In the genomic region with DNA sequence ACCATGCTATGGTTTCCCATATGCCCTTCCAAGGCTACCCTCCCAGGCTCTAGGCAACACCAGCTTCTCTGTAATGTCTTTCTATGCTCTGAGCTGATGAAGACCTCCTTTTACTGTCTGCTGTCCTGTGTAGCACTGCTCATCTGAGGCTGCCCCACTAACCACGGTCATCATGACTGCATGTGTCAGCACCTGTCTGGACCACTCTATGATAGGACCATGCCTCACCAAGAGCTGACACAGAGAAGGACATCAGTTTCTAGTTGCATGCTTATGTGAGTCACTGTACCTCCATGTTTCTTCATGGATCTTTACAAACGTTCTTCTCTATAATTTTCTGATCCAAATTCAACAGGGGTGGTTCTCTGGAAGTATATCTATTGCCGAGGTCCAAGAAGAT, we compare ENCODE assay signal across 16 mouse cellular contexts. TPM values are rescaled to one million over a fixed set of nuclear protein-coding genes. Genes with fewer than 3 reads are reported as not detected.
"Had no signal": no experiment of that assay in that cellular context is flagged by ENCODE, and none has a peak within 500 bp of the region (broad histone marks: within the 10 kb centered on the region; RNA-seq: fewer than 3 reads in every experiment).

No protein-coding gene starts in this region.

- H3K9ac ChIP-seq: lung, embryonic 15.5 days; midbrain, embryonic 13.5 days; midbrain, embryonic 15.5 days; neural tube, embryonic 12.5 days; stomach, embryonic 15.5 days had no signal

- H3K36me3 ChIP-seq: lung, embryonic 15.5 days; midbrain, embryonic 13.5 days; midbrain, embryonic 15.5 days; neural tube, embryonic 12.5 days; stomach, embryonic 15.5 days had no signal

- H3K4me2 ChIP-seq: lung, embryonic 15.5 days; midbrain, embryonic 11.5 days; midbrain, embryonic 13.5 days; midbrain, embryonic 15.5 days; neural tube, embryonic 12.5 days; stomach, embryonic 15.5 days had no signal

- H3K9me3 ChIP-seq: lung, embryonic 15.5 days; megakaryocyte, embryonic 14.5 days; midbrain, embryonic 13.5 days; midbrain, embryonic 15.5 days; neural tube, embryonic 12.5 days; stomach, embryonic 15.5 days had no signal

- ATAC-seq: midbrain, embryonic 13.5 days; midbrain, embryonic 15.5 days had no signal

- H3K27me3 ChIP-seq: lung, embryonic 15.5 days had no signal

- H3K27ac ChIP-seq: macrophage; midbrain, embryonic 13.5 days; midbrain, embryonic 15.5 days; neural tube, embryonic 12.5 days; stomach, embryonic 15.5 days; stomach, postnatal 0 days had no signal

- H3K4me3 ChIP-seq: lung, embryonic 15.5 days; megakaryocyte, embryonic 14.5 days; midbrain, embryonic 13.5 days; midbrain, embryonic 15.5 days; neural tube, embryonic 12.5 days; stomach, embryonic 15.5 days had no signal

- DNase-seq: lung, adult 2 months; lung, postnatal 10 days; lung, postnatal 36 days; right cerebral cortex, postnatal 14 days; thymus, postnatal 14 days; thymus, postnatal 4 days had no signal

- H3K4me1 ChIP-seq: megakaryocyte, embryonic 14.5 days had no signal

RNA-seq across cellular contexts. Expression of a gene that starts 1.2 kb away (rescaled TPM):
- total RNA-seq: monocyte, adult 5-6 weeks had no signal
- polyA plus RNA-seq: macrophage had no signal
